Comparison of ENCODE assay signal across 23 mouse cellular contexts in the genomic region with DNA sequence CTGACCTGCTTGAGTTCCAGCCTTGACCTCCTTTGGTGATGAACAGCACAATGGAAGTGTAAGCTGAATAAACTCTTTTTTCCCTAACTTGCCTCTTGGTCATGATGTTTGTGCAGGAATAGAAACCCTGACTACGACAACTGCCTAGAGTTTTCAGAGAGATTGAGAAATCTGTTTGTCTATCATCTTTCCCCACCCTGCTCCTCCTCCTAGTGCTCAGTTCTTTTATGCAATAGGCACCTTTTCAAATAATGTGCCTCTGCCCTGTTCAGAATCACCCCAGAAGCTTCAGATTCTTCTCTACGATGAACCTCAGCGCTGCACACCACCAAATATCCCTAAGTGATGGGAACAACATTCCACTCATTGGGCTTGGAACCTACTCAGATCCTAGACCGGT. TPM values are rescaled to one million over a fixed set of nuclear protein-coding genes. Genes with fewer than 3 reads are reported as not detected.
"Had no signal": no experiment of that assay in that cellular context is flagged by ENCODE, and none has a peak within 500 bp of the region (broad histone marks: within the 10 kb centered on the region; RNA-seq: fewer than 3 reads in every experiment).

Gene Akr1d1 (plus strand): TSS at position 234 of the 400 bp plus-strand sequence.

- H3K27me3 ChIP-seq: midbrain, embryonic 12.5 days; midbrain, embryonic 15.5 days; neural tube, embryonic 12.5 days; neural tube, embryonic 15.5 days; stomach, embryonic 15.5 days had no signal

- H3K4me1 ChIP-seq: midbrain, embryonic 12.5 days; midbrain, embryonic 15.5 days; neural tube, embryonic 12.5 days; neural tube, embryonic 15.5 days; stomach, embryonic 15.5 days had no signal

- H3K36me3 ChIP-seq: midbrain, embryonic 12.5 days; midbrain, embryonic 15.5 days; neural tube, embryonic 12.5 days; neural tube, embryonic 15.5 days; stomach, embryonic 15.5 days had no signal

- H3K27ac ChIP-seq: kidney, postnatal 0 days; left cerebral cortex, adult 2 months; liver, embryonic 14.5 days; macrophage; midbrain, embryonic 12.5 days; midbrain, embryonic 15.5 days; neural tube, embryonic 12.5 days; neural tube, embryonic 15.5 days; stomach, embryonic 15.5 days had no signal

- DNase-seq: kidney, adult 18-20 months; kidney, postnatal 36 days; layer of hippocampus, postnatal 36 days; lung, embryonic 14.5 days; right cerebral cortex, postnatal 25 days; spleen, adult 18-20 months; thymus, postnatal 25 days had no signal

- H3K4me3 ChIP-seq: left cerebral cortex, adult 2 months; midbrain, embryonic 12.5 days; midbrain, embryonic 15.5 days; neural tube, embryonic 12.5 days; neural tube, embryonic 15.5 days; stomach, embryonic 15.5 days had no signal

- H3K9me3 ChIP-seq: midbrain, embryonic 12.5 days; midbrain, embryonic 15.5 days; neural tube, embryonic 12.5 days; neural tube, embryonic 15.5 days; stomach, embryonic 15.5 days had no signal

- H3K9ac ChIP-seq: liver, embryonic 14.5 days; lung, embryonic 14.5 days; midbrain, embryonic 12.5 days; midbrain, embryonic 15.5 days; neural tube, embryonic 12.5 days; neural tube, embryonic 15.5 days; stomach, embryonic 15.5 days had no signal

- ATAC-seq: lung, postnatal 0 days; midbrain, embryonic 15.5 days had no signal

- H3K4me2 ChIP-seq: lung, embryonic 14.5 days; midbrain, embryonic 12.5 days; midbrain, embryonic 15.5 days; neural tube, embryonic 12.5 days; neural tube, embryonic 15.5 days; stomach, embryonic 15.5 days had no signal

RNA-seq across cellular contexts. Expression of gene Akr1d1, which starts in this region (rescaled TPM):
- total RNA-seq: layer of hippocampus, postnatal 10 days; layer of hippocampus, postnatal 36 days; left cerebral cortex, adult 2 months; left cerebral cortex, postnatal 10 days; left cerebral cortex, postnatal 36 days; megakaryocyte, adult 5-6 weeks had no signal
- polyA plus RNA-seq: limb, embryonic 11.5 days; lung, embryonic 14.5 days; lung, postnatal 0 days; macrophage; midbrain, embryonic 12.5 days; midbrain, embryonic 15.5 days; neural tube, embryonic 12.5 days; neural tube, embryonic 15.5 days; thymus, postnatal 0 days had no signal
